Mouse (Mus musculus) spleen, adult 2 months (tissue): ENCODE results near the gene Tbc1d5. TPM values are rescaled to one million over a fixed set of nuclear protein-coding genes. Genes with fewer than 3 reads are reported as not detected.

Experiments
- DNase-seq, 2 experiments: peaks; one replicate each; pipeline versions ENCODE4 v3.0.0 to v3.0.0-alpha.2; 2012 to 2021; ENCODE audit warnings: low spot score in 2 of 2, low read depth in 1 of 2
- H3K27ac ChIP-seq: fragments of 200-500 bp; 2 replicates; pipeline ENCODE4 v1.5.1; 2012; ENCODE audit warnings: low read length, inconsistent platforms; ENCODE audit not compliant: insufficient read depth
- H3K27me3 ChIP-seq: fragments of 200-500 bp; 2 replicates; pipeline ENCODE4 v1.6.1; 2012; ENCODE audit warnings: mild to moderate bottlenecking, moderate library complexity, low read length, inconsistent platforms; ENCODE audit not compliant: control insufficient read depth, insufficient read depth
- H3K36me3 ChIP-seq: fragments of 200-500 bp; 2 replicates; pipeline ENCODE4 v1.6.1; 2012; ENCODE audit warnings: mild to moderate bottlenecking, low read length, inconsistent platforms; ENCODE audit not compliant: control insufficient read depth, insufficient read depth
- H3K4me1 ChIP-seq: fragments of 200-500 bp; 2 replicates; pipeline ENCODE4 v1.6.1; 2011; ENCODE audit warnings: inconsistent platforms; ENCODE audit not compliant: control insufficient read depth, insufficient read depth, insufficient read length
- H3K4me3 ChIP-seq: fragments of 200-500 bp; 2 replicates; pipeline ENCODE4 v1.5.1; 2011; ENCODE audit warnings: mild to moderate bottlenecking, inconsistent platforms; ENCODE audit not compliant: insufficient read depth, insufficient read length; ENCODE audit errors: extremely low read depth
- CTCF ChIP-seq: fragments of 200-500 bp; IDR thresholded peaks from 2 replicates; pipeline ENCODE4 v1.5.1; 2011; ENCODE audit warnings: mild to moderate bottlenecking, inconsistent platforms; ENCODE audit not compliant: insufficient read depth, insufficient read length, insufficient replicate concordance; ENCODE audit errors: extremely low read depth
- POLR2A ChIP-seq: fragments of 200-500 bp; IDR thresholded peaks from 2 replicates; pipeline ENCODE4 v1.6.1; 2011; ENCODE audit warnings: low read depth, low read length, inconsistent platforms
- WGBS: fragments of 180-500 bp; shearing (Covaris S2); methylation state at CpG from one replicate; pipeline ENCODE4 v1.1.7; 2018; 5-methylcytosine and 5-hydroxymethylcytosine counted together
- polyA plus RNA-seq: library from polyadenylated mRNA; depleted of rRNA; stranded (reverse); fragments of >200 nt; gene quantifications from 2 replicates; pipeline ENCODE4 v1.2.3, GENCODE M21; 2012

Gene Tbc1d5
- polyA plus RNA-seq, 1 experiment = 11.4 TPM

DNA sequence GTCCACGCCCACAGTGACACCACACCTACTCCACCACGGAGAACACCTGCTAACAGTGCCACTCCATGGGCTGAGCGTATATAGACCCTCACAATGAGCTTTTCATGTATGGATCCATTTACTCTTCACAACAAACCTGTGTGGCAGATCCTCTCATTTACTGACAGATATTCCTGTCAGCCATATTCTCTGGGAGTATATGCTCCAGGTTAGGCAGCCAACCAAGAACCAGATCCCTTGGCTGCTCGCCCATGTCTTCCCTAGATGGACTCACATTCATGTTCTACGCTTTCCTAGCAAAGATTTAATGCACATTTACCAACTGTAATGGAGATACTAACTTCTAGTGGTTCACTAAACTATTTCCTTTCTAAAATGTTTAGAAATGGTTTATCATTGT lies 416.9 kb downstream of the Tbc1d5 start:
- Histone ChIP-seq H3K4me1 (peaks cover 9% of the 10 kb centered on the region; the same call in 1 of the 2 replicates), H3K4me3 (no peak overlapping the region), H3K36me3 (no peaks in the 10 kb centered on the region; the same call in 1 of the 2 replicates), H3K27me3 (no peaks in the 10 kb centered on the region), H3K27ac (no peak overlapping the region)
- 75% methylated on average over 5 of the region's 5 CpGs for WGBS
- TF ChIP-seq POLR2A (no peak), CTCF (no peak)
- no peak for DNase-seq

DNA sequence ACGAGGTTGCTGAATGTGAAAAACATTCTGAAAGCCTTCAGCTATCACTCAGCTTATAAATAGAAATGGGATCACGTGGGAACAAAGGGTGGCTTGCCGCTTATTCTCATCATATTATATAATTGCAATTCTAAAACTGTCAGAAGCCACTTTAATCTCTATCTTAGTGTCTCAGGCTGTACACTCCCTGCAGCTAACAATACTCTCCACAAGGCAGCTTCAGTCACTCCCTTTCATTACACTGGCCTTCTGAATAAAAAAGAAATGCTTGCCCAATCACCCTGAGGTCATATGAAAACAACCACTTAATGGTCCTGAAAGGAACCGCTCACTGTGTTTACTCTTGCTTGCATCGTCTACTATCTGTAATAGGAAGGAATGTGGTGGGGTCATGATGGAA lies 418.1 kb downstream of the Tbc1d5 start:
- TF ChIP-seq POLR2A (no peak), CTCF (no peak)
- H3K36me3 ChIP-seq = no peaks in the 10 kb centered on the region
- H3K27me3 ChIP-seq = no peaks in the 10 kb centered on the region
- H3K4me1 ChIP-seq = peaks cover 9% of the 10 kb centered on the region; the same call in 1 of the 2 replicates
- WGBS = 70% methylated on average over 5 of the region's 5 CpGs
- no peak overlapping the region for H3K4me3 ChIP-seq
- DNase-seq = no peak
- H3K27ac ChIP-seq = no peak overlapping the region

DNA sequence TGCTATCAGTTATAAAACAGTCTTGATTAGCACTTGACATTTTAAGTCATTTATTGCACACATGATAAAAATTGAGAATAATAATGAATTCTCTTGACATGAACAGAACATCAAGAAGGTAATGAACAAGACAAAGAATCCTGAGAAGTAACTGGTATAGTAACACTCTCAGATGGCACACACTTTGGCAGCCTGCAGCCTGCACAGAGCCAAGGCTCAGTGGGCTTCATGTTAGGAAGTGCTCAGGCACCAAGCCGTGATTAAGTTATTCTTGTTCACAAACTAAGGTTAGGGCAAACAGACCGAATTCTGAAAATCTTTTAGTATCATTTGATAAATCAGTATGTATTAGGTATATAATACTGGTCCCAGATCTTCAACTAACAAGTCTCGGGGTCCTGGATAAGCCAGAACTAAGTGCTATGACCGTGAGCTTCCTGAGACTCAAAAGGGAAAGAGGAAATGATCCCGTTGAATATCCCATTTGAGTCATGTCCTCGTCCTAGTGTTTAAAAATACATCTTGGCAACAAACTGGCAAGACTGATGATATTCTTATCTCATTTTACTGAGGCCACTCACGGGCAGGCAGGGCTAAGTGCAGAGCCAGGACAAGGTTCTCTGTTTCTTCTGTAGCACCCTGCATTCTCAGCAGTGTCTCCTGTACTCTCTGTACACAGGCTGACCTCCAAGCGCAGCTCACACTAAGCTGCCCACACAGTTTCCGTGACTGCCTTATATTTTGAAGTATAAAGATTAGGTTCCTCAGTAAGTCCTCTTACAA lies 425.6 kb downstream of the Tbc1d5 start:
- DNase-seq = no peak
- Histone ChIP-seq H3K4me1 (no peaks in the 10 kb centered on the region), H3K4me3 (no peak overlapping the region), H3K36me3 (peaks cover 1% of the 10 kb centered on the region; the same call in 1 of the 2 replicates), H3K27me3 (no peaks in the 10 kb centered on the region), H3K27ac (no peak overlapping the region)
- TF ChIP-seq POLR2A (no peak), CTCF (no peak)
- 82% methylated on average over 9 of the region's 9 CpGs for WGBS

DNA sequence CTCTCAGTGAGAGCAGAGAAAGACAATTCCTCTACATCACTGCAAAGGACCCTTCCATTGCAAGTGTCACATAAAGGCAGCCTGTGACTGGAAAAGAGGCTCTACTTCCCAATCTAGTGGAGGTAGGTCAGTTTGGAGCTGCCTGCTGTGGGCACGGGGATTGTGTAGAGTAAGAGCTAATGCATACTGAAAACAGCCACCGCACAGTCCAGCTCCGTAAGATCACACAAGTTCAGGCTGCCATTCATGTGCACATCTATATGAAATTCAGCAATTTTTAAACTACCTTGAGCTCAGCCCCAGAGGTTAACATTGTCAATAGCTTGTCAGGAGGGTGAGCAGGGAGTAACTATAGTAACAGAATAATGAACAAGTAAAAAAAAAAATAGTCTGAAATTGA lies 426.4 kb downstream of the Tbc1d5 start:
- WGBS = 100% methylated on average over 3 of the region's 3 CpGs
- no peak overlapping the region for H3K4me3 ChIP-seq
- H3K36me3 ChIP-seq = peaks cover 1% of the 10 kb centered on the region; the same call in 1 of the 2 replicates
- TF ChIP-seq POLR2A (no peak), CTCF (no peak)
- no peak for DNase-seq
- H3K27me3 ChIP-seq = no peaks in the 10 kb centered on the region
- H3K4me1 ChIP-seq = no peaks in the 10 kb centered on the region
- H3K27ac ChIP-seq = no peak overlapping the region

DNA sequence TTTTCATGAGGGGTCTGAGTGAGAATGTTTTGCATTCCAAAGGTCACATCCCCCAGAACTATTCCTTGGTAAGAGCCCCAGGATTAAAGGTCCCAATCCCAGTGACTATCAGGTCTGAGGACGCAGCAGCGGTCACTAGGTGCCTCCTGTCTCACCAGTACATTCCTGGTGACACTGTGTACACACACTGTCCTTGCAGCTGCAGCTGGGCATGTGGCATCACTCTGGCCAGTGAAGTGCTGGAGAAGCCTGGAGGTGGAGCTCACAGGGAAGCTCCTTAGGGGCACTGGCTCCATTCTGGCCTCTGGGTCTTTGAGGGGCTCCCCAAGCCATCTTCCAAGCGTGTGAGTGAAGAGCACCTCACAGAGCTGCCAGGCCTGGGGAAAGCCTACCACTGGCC lies 427.2 kb downstream of the Tbc1d5 start:
- Histone ChIP-seq H3K36me3 (peaks cover 1% of the 10 kb centered on the region; the same call in 1 of the 2 replicates), H3K4me3 (no peak overlapping the region), H3K4me1 (no peaks in the 10 kb centered on the region), H3K27me3 (no peaks in the 10 kb centered on the region), H3K27ac (no peak overlapping the region)
- DNase-seq = no peak
- TF ChIP-seq CTCF (no peak), POLR2A (no peak)
- WGBS = 99% methylated on average over 3 of the region's 3 CpGs

DNA sequence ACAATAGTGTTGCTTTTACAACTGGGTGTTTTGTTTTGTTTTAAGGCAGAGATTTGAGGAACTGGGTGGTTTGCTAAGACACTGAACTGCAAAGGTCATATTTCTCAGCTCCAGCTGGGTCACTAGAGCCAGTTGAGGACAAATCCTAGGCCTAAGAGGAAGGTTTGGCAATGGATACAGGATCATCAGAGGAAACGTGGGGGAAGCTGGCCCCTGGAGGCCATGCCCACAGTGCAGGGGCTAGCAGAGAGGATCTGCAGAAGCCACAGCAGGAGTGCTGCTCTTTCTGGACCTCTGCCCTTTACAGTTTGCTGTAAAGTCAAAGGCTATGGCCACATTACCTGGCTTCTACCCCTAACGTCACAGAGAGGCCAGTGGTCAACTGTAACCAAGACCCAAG lies 428.3 kb downstream of the Tbc1d5 start:
- 76% methylated on average over 2 of the region's 2 CpGs for WGBS
- no peaks in the 10 kb centered on the region for H3K4me1 ChIP-seq
- no peak for DNase-seq
- no peak for TF ChIP-seq CTCF
- no peak for TF ChIP-seq POLR2A
- H3K27ac ChIP-seq = no peak overlapping the region
- peaks cover under 1% of the 10 kb centered on the region; the same call in 1 of the 2 replicates for H3K36me3 ChIP-seq
- H3K27me3 ChIP-seq = no peaks in the 10 kb centered on the region
- no peak overlapping the region for H3K4me3 ChIP-seq

DNA sequence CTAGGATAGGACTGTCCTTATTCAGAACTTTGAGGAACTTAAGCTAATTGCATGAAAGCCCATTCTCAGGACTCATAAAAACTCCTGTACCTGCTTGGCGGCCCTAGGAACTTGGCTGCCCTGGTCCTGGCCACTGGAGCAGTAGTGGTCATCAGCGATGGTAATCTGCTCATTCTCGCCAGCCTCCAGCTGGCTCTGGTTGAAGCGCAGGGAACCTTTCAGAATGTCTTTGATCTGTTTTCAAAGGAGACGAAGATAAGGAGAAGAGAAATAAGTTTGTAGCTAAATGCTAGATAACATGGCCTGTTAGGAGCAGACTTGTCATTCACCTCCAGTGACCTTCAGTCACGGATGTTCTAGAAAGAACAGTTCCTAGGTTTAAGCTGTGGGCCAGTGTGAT lies 437.8 kb downstream of the Tbc1d5 start:
- Histone ChIP-seq H3K4me3 (no peak overlapping the region), H3K4me1 (peaks cover under 1% of the 10 kb centered on the region; the same call in 1 of the 2 replicates), H3K27ac (no peak overlapping the region), H3K27me3 (no peaks in the 10 kb centered on the region), H3K36me3 (peaks cover 4% of the 10 kb centered on the region)
- 88% methylated on average over 6 of the region's 6 CpGs for WGBS
- no peak for DNase-seq
- TF ChIP-seq CTCF (no peak), POLR2A (no peak)
